Mouse (Mus musculus): ENCODE measurements around the gene Gpsm3. TPM values are rescaled to one million over a fixed set of nuclear protein-coding genes. Genes with fewer than 3 reads are reported as not detected.

The Gpsm3 gene
- polyA plus RNA-seq, 1 experiment = 12.8 TPM

GRCm38 (mm10) chr17:34606186-34607039 lies 16.8 kb downstream of the Gpsm3 start:
- DNase-seq = peak; percentile 22
- TF ChIP-seq POLR2A (IDR thresholded peaks at IDR 0.05; ENCODE audit: low read depth, low read length) (no peak), CTCF (conservative IDR thresholded peaks at IDR 0.05; ENCODE audit: insufficient read depth, insufficient read length, low read depth, low read length) (no peak)
- H3K27me3 ChIP-seq (replicated peaks; ENCODE audit: control insufficient read depth, insufficient read depth, low read length) = no peaks in the 10 kb centered on the region
- no peaks in the 10 kb centered on the region for H3K36me3 ChIP-seq (ENCODE audit: control insufficient read depth, insufficient read depth, low read length)
- H3K4me1 ChIP-seq (ENCODE audit: control insufficient read depth, insufficient read depth, low read length) = peaks cover 32% of the 10 kb centered on the region
- 6% methylated on average over 32 of the region's 32 CpGs for WGBS
- H3K27ac ChIP-seq (ENCODE audit: insufficient read depth, low read depth, low read length) = no peak overlapping the region
- peak overlapping the region; percentile 67 for H3K4me3 ChIP-seq (ENCODE audit: insufficient read depth, low read depth, low read length)

- Histone ChIP-seq H3K4me3 (ENCODE audit: insufficient read depth, low read depth, low read length) (no peak overlapping the region), H3K4me1 (ENCODE audit: control insufficient read depth, insufficient read depth, low read length) (peaks cover 23% of the 10 kb centered on the region), H3K27ac (ENCODE audit: insufficient read depth, low read depth, low read length) (no peak overlapping the region), H3K36me3 (ENCODE audit: control insufficient read depth, insufficient read depth, low read length) (no peaks in the 10 kb centered on the region), H3K27me3 (replicated peaks; ENCODE audit: control insufficient read depth, insufficient read depth, low read length) (no peaks in the 10 kb centered on the region)
- WGBS = 42% methylated on average over 7 of the region's 7 CpGs
- no peak for TF ChIP-seq POLR2A (IDR thresholded peaks at IDR 0.05; ENCODE audit: low read depth, low read length)
- TF ChIP-seq CTCF (conservative IDR thresholded peaks at IDR 0.05; ENCODE audit: insufficient read depth, insufficient read length, low read depth, low read length) = no peak
- peak; percentile 38 for DNase-seq
These were observed 18.4 kb downstream of the Gpsm3 start for GRCm38 (mm10) chr17:34607997-34608396.

GRCm38 (mm10) chr17:34611050-34611449 lies 21.4 kb downstream of the Gpsm3 start:
- Histone ChIP-seq H3K4me3 (ENCODE audit: insufficient read depth, low read depth, low read length) (no peak overlapping the region), H3K27ac (ENCODE audit: insufficient read depth, low read depth, low read length) (no peak overlapping the region), H3K27me3 (replicated peaks; ENCODE audit: control insufficient read depth, insufficient read depth, low read length) (no peaks in the 10 kb centered on the region), H3K36me3 (ENCODE audit: control insufficient read depth, insufficient read depth, low read length) (no peaks in the 10 kb centered on the region; the same call in 1 of the 2 replicates), H3K4me1 (ENCODE audit: control insufficient read depth, insufficient read depth, low read length) (peaks cover 16% of the 10 kb centered on the region)
- no peak for DNase-seq
- 89% methylated on average over 8 of the region's 8 CpGs for WGBS
- TF ChIP-seq POLR2A (IDR thresholded peaks at IDR 0.05; ENCODE audit: low read depth, low read length) (no peak), CTCF (conservative IDR thresholded peaks at IDR 0.05; ENCODE audit: insufficient read depth, insufficient read length, low read depth, low read length) (no peak)

GRCm38 (mm10) chr17:34613054-34613645 lies 23.5 kb downstream of the Gpsm3 start:
- Histone ChIP-seq H3K27me3 (replicated peaks; ENCODE audit: control insufficient read depth, insufficient read depth, low read length) (no peaks in the 10 kb centered on the region), H3K4me3 (ENCODE audit: insufficient read depth, low read depth, low read length) (no peak overlapping the region), H3K4me1 (ENCODE audit: control insufficient read depth, insufficient read depth, low read length) (peaks cover 8% of the 10 kb centered on the region), H3K27ac (ENCODE audit: insufficient read depth, low read depth, low read length) (no peak overlapping the region), H3K36me3 (ENCODE audit: control insufficient read depth, insufficient read depth, low read length) (no peaks in the 10 kb centered on the region; the same call in 1 of the 2 replicates)
- no peak for DNase-seq
- TF ChIP-seq CTCF (conservative IDR thresholded peaks at IDR 0.05; ENCODE audit: insufficient read depth, insufficient read length, low read depth, low read length) (no peak), POLR2A (IDR thresholded peaks at IDR 0.05; ENCODE audit: low read depth, low read length) (no peak)
- 79% methylated on average over 11 of the region's 11 CpGs for WGBS

GRCm38 (mm10) chr17:34613830-34614229 lies 24.2 kb downstream of the Gpsm3 start:
- Histone ChIP-seq H3K27ac (ENCODE audit: insufficient read depth, low read depth, low read length) (no peak overlapping the region), H3K4me3 (ENCODE audit: insufficient read depth, low read depth, low read length) (no peak overlapping the region), H3K4me1 (ENCODE audit: control insufficient read depth, insufficient read depth, low read length) (peaks cover 3% of the 10 kb centered on the region; the same call in 1 of the 2 replicates), H3K27me3 (replicated peaks; ENCODE audit: control insufficient read depth, insufficient read depth, low read length) (no peaks in the 10 kb centered on the region), H3K36me3 (ENCODE audit: control insufficient read depth, insufficient read depth, low read length) (no peaks in the 10 kb centered on the region; the same call in 1 of the 2 replicates)
- WGBS = 86% methylated on average over 10 of the region's 10 CpGs
- TF ChIP-seq CTCF (conservative IDR thresholded peaks at IDR 0.05; ENCODE audit: insufficient read depth, insufficient read length, low read depth, low read length) = no peak
- no peak for TF ChIP-seq POLR2A (IDR thresholded peaks at IDR 0.05; ENCODE audit: low read depth, low read length)
- DNase-seq = no peak

GRCm38 (mm10) chr17:34615871-34616270 lies 26.3 kb downstream of the Gpsm3 start, which contains the start of gene Egfl8:
Gene Egfl8, minus strand, starts transcription at chr17:34615971.
- Histone ChIP-seq H3K27me3 (replicated peaks; ENCODE audit: control insufficient read depth, insufficient read depth, low read length) (no peaks in the 10 kb centered on the region), H3K27ac (ENCODE audit: insufficient read depth, low read depth, low read length) (peak within 1 kb of the TSS; percentile 27; the same call in 1 of the 2 replicates), H3K4me3 (ENCODE audit: insufficient read depth, low read depth, low read length) (no peak within 1 kb of the TSS), H3K4me1 (ENCODE audit: control insufficient read depth, insufficient read depth, low read length) (no peaks in the 10 kb centered on the region), H3K36me3 (ENCODE audit: control insufficient read depth, insufficient read depth, low read length) (no peaks in the 10 kb centered on the region; the same call in 1 of the 2 replicates)
- TF ChIP-seq CTCF (conservative IDR thresholded peaks at IDR 0.05; ENCODE audit: insufficient read depth, insufficient read length, low read depth, low read length) (no peak), POLR2A (IDR thresholded peaks at IDR 0.05; ENCODE audit: low read depth, low read length) (no peak)
- 67% methylated on average over 6 of the region's 6 CpGs for WGBS
- DNase-seq = no peak

GRCm38 (mm10) chr17:34618999-34619398 lies 29.4 kb downstream of the Gpsm3 start:
- WGBS = 17% methylated on average over 6 of the region's 6 CpGs
- no peak overlapping the region for H3K4me3 ChIP-seq (ENCODE audit: insufficient read depth, low read depth, low read length)
- no peak overlapping the region for H3K27ac ChIP-seq (ENCODE audit: insufficient read depth, low read depth, low read length)
- H3K36me3 ChIP-seq (ENCODE audit: control insufficient read depth, insufficient read depth, low read length) = peaks cover 5% of the 10 kb centered on the region; the same call in 1 of the 2 replicates
- no peaks in the 10 kb centered on the region for H3K27me3 ChIP-seq (replicated peaks; ENCODE audit: control insufficient read depth, insufficient read depth, low read length)
- TF ChIP-seq CTCF (conservative IDR thresholded peaks at IDR 0.05; ENCODE audit: insufficient read depth, insufficient read length, low read depth, low read length) (peak; percentile 88), POLR2A (IDR thresholded peaks at IDR 0.05; ENCODE audit: low read depth, low read length) (no peak)
- DNase-seq = peak; percentile 84
- no peaks in the 10 kb centered on the region for H3K4me1 ChIP-seq (ENCODE audit: control insufficient read depth, insufficient read depth, low read length)
